ENCODE assay signal across 22 mouse cellular contexts in the genomic region with DNA sequence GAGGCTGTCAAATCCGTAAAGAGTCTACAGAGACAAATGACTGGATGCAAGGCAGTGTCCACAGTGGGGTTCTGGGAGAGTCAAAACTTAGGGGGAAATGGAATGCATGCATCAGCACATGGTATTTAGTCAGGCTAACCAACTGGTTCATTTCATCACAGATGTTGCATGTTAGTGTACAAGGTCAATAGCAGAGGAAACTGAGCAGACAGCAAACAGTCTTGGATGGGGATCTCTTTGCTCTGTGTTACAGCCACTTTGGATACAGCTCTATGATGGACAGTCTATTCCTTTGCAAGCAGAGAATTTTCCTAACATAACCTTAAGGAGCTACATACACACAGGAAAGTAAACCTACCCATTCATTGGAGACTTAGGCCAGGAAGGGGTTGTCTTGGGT.
DNase-seq lines count a peak whose midpoint lies in the region; ATAC-seq and TF ChIP-seq lines count a peak whose summit lies in the region.
"Had no signal": no experiment of that assay in that cellular context is flagged by ENCODE, and none has a peak within 500 bp of the region (broad histone marks: within the 10 kb centered on the region; RNA-seq: fewer than 3 reads in every experiment).

No protein-coding gene starts in this region.

- DNase-seq in kidney, postnatal 4 days, result no peak
- no peak for DNase-seq in lung, postnatal 25 days (ENCODE audit: low spot score)
- DNase-seq: adrenal gland, adult 8-10 months; adrenal gland, postnatal 36 days; B cell, adult 2 months; cerebellum, adult 2 months; cerebellum, postnatal 10 days; forebrain, postnatal 0 days; gastrocnemius, postnatal 14 days; heart, adult 2 months; heart, postnatal 14 days had no signal

- H3K4me1 ChIP-seq in intestine, embryonic 15.5 days (replicated peaks), result 0 out of 2 replicates have a peak, but pooled peaks cover 6% of the 10 kb centered on the region
- H3K4me1 ChIP-seq in intestine, postnatal 0 days (replicated peaks; ENCODE audit: control insufficient read depth, insufficient read depth, low read length), result no peaks in the 10 kb centered on the region
- H3K4me1 ChIP-seq in kidney, embryonic 16.5 days (ENCODE audit: insufficient read depth, low read length), result peaks cover 29% of the 10 kb centered on the region
- peaks cover 14% of the 10 kb centered on the region for H3K4me1 ChIP-seq in lung, embryonic 16.5 days (replicated peaks; ENCODE audit: control insufficient read depth, insufficient read depth, low read length)
- peaks cover 15% of the 10 kb centered on the region; the same call in 1 of the 2 replicates for H3K4me1 ChIP-seq in stomach, embryonic 16.5 days (ENCODE audit: control insufficient read depth, insufficient read depth, low read length)

- H3K27ac ChIP-seq in intestine, embryonic 15.5 days, result no peak overlapping the region
- H3K27ac ChIP-seq in intestine, postnatal 0 days (ENCODE audit: low read depth, low read length), result no peak overlapping the region
- peak overlapping the region; percentile 27; the same call in 1 of the 2 replicates for H3K27ac ChIP-seq in kidney, embryonic 16.5 days (ENCODE audit: low read length)
- H3K27ac ChIP-seq in lung, embryonic 16.5 days (ENCODE audit: low read length), result no peak overlapping the region
- H3K27ac ChIP-seq in stomach, embryonic 16.5 days (ENCODE audit: low read length), result peak overlapping the region; percentile 38
- H3K27ac ChIP-seq: embryonic facial prominence, embryonic 10.5 days; forebrain, embryonic 13.5 days; heart, adult 2 months; heart, embryonic 15.5 days had no signal

- no peaks in the 10 kb centered on the region for H3K27me3 ChIP-seq in intestine, embryonic 15.5 days (replicated peaks)
- no peaks in the 10 kb centered on the region for H3K27me3 ChIP-seq in intestine, postnatal 0 days (replicated peaks; ENCODE audit: control insufficient read depth, insufficient read depth, low read length)
- no peaks in the 10 kb centered on the region for H3K27me3 ChIP-seq in kidney, embryonic 16.5 days (ENCODE audit: insufficient read depth, low read length)
- H3K27me3 ChIP-seq in lung, embryonic 16.5 days (ENCODE audit: control insufficient read depth, insufficient read depth, low read depth, low read length), result no peaks in the 10 kb centered on the region
- H3K27me3 ChIP-seq in stomach, embryonic 16.5 days (ENCODE audit: control insufficient read depth, insufficient read depth, low read length), result no peaks in the 10 kb centered on the region
- H3K27me3 ChIP-seq: forebrain, embryonic 13.5 days; heart, embryonic 15.5 days had no signal

- H3K9me3 ChIP-seq in intestine, embryonic 15.5 days, result no peaks in the 10 kb centered on the region
- H3K9me3 ChIP-seq in intestine, postnatal 0 days (ENCODE audit: control insufficient read depth), result no peaks in the 10 kb centered on the region
- H3K9me3 ChIP-seq in kidney, embryonic 16.5 days (ENCODE audit: low read length), result no peaks in the 10 kb centered on the region
- H3K9me3 ChIP-seq in lung, embryonic 16.5 days (ENCODE audit: control insufficient read depth, low read length), result no peaks in the 10 kb centered on the region
- no peaks in the 10 kb centered on the region for H3K9me3 ChIP-seq in stomach, embryonic 16.5 days (replicated peaks; ENCODE audit: control insufficient read depth, low read length)
- H3K9me3 ChIP-seq: embryonic facial prominence, embryonic 10.5 days; forebrain, embryonic 13.5 days; G1E; heart, embryonic 15.5 days had no signal

- no peak for TF ChIP-seq CTCF in intestine, postnatal 0 days (IDR thresholded peaks at IDR 0.05; ENCODE audit: low read depth)

- peak; percentile 36; the same call in 1 of the 2 replicates for ATAC-seq in intestine, embryonic 15.5 days
- no peak for ATAC-seq in intestine, postnatal 0 days
- ATAC-seq in kidney, embryonic 16.5 days (ENCODE audit: low FRiP score, low TSS enrichment), result peak; percentile 58
- ATAC-seq in lung, embryonic 16.5 days (ENCODE audit: low read depth), result peak; percentile 42
- 0 out of 2 replicates have a peak, but pooled peaks have one; percentile 40 for ATAC-seq in stomach, embryonic 16.5 days (ENCODE audit: insufficient read depth, low FRiP score)
- ATAC-seq: CD4-positive, CD25-positive, alpha-beta regulatory T cell, adult 4 months; forebrain, embryonic 13.5 days; forebrain, postnatal 0 days had no signal

- H3K36me3 ChIP-seq in intestine, embryonic 15.5 days, result no peaks in the 10 kb centered on the region
- H3K36me3 ChIP-seq in intestine, postnatal 0 days (ENCODE audit: control insufficient read depth, insufficient read depth), result no peaks in the 10 kb centered on the region
- no peaks in the 10 kb centered on the region for H3K36me3 ChIP-seq in kidney, embryonic 16.5 days (ENCODE audit: insufficient read depth, low read length)
- no peaks in the 10 kb centered on the region for H3K36me3 ChIP-seq in lung, embryonic 16.5 days (ENCODE audit: control insufficient read depth, insufficient read depth, low read length)
- no peaks in the 10 kb centered on the region for H3K36me3 ChIP-seq in stomach, embryonic 16.5 days (ENCODE audit: control insufficient read depth, insufficient read depth, low read length)
- H3K36me3 ChIP-seq: embryonic facial prominence, embryonic 10.5 days; G1E; heart, embryonic 15.5 days had no signal

- 50% methylated on average over 1 of the region's 1 CpGs for WGBS in intestine, embryonic 15.5 days
- WGBS in intestine, postnatal 0 days, result 51% methylated on average over 1 of the region's 1 CpGs
- WGBS in kidney, embryonic 16.5 days, result 65% methylated on average over 1 of the region's 1 CpGs
- 47% methylated on average over 1 of the region's 1 CpGs for WGBS in lung, embryonic 16.5 days
- 37% methylated on average over 1 of the region's 1 CpGs for WGBS in stomach, embryonic 16.5 days

- H3K4me2 ChIP-seq in intestine, embryonic 15.5 days (replicated peaks), result no peak overlapping the region
- no peak overlapping the region for H3K4me2 ChIP-seq in intestine, postnatal 0 days (replicated peaks; ENCODE audit: low read depth)
- no peak overlapping the region for H3K4me2 ChIP-seq in kidney, embryonic 16.5 days (replicated peaks; ENCODE audit: low read depth, low read length)
- H3K4me2 ChIP-seq in lung, embryonic 16.5 days (ENCODE audit: low read depth, low read length), result no peak overlapping the region
- H3K4me2 ChIP-seq in stomach, embryonic 16.5 days (ENCODE audit: low read depth, low read length), result no peak overlapping the region
- H3K4me2 ChIP-seq: forebrain, embryonic 13.5 days; heart, embryonic 11.5 days; heart, embryonic 15.5 days had no signal

- no peak overlapping the region for H3K4me3 ChIP-seq in intestine, embryonic 15.5 days (replicated peaks)
- H3K4me3 ChIP-seq in intestine, postnatal 0 days (ENCODE audit: low read depth, low read length), result no peak overlapping the region
- no peak overlapping the region for H3K4me3 ChIP-seq in kidney, embryonic 16.5 days (ENCODE audit: low read length)
- H3K4me3 ChIP-seq in lung, embryonic 16.5 days (ENCODE audit: low read length), result no peak overlapping the region
- H3K4me3 ChIP-seq in stomach, embryonic 16.5 days (replicated peaks; ENCODE audit: low read length), result no peak overlapping the region
- H3K4me3 ChIP-seq: embryonic facial prominence, embryonic 10.5 days; forebrain, embryonic 13.5 days; heart, adult 2 months; heart, embryonic 15.5 days had no signal

- H3K9ac ChIP-seq in intestine, embryonic 15.5 days, result no peak overlapping the region
- no peak overlapping the region for H3K9ac ChIP-seq in intestine, postnatal 0 days (ENCODE audit: low read depth, low read length)
- no peak overlapping the region for H3K9ac ChIP-seq in kidney, embryonic 16.5 days (replicated peaks; ENCODE audit: low read length)
- H3K9ac ChIP-seq in lung, embryonic 16.5 days (ENCODE audit: low read length), result no peak overlapping the region
- no peak overlapping the region for H3K9ac ChIP-seq in stomach, embryonic 16.5 days (ENCODE audit: low read length)
- H3K9ac ChIP-seq: forebrain, embryonic 13.5 days; forebrain, postnatal 0 days; heart, embryonic 15.5 days had no signal

Comparison
In these comparisons a context has a peak if more than half of its experiments do, and no peak if none do; other contexts are left out.
1. H3K27ac ChIP-seq: peak in kidney, embryonic 16.5 days (single experiment) and stomach, embryonic 16.5 days (single experiment); none in intestine, embryonic 15.5 days (single experiment), intestine, postnatal 0 days (single experiment) and lung, embryonic 16.5 days (single experiment).